Mouse (Mus musculus) Patski (cell line): ENCODE measurements around the gene Foxn1. TPM values are rescaled to one million over a fixed set of nuclear protein-coding genes. Genes with fewer than 3 reads are reported as not detected.

ENCODE experiments used
- ATAC-seq: fragments of 100-300 bp; one replicate; pipeline ENCODE4 v1.8.0; 2021
- CTCF ChIA-PET: fragments of 350-600 bp; sonication (Branson Sonifier 250); formaldehyde crosslinking; loops from one replicate; lab custom pipeline; 2022; ENCODE audit warnings: inconsistent platforms; lab: Charles Lee
- POLR2A ChIA-PET: fragments of 350-600 bp; sonication (Branson Sonifier 250); formaldehyde crosslinking; loops from one replicate; lab custom pipeline; 2022; ENCODE audit warnings: antibody characterized with exemption, inconsistent platforms; lab: Charles Lee
- DNase-seq: peaks from one replicate; pipeline ENCODE4 v3.0.0-alpha.2; 2011; ENCODE audit warnings: low read depth, low spot score
- H3K27me3 ChIP-seq: fragments of 371-371 bp; one replicate; pipeline ENCODE4 v1.5.1; 2021
- CTCF ChIP-seq: fragments of 100-300 bp; IDR thresholded peaks from one replicate; pipeline ENCODE4 v1.5.1; 2021
- in situ Hi-C: fragments of 300-500 bp; cut with MboI; formaldehyde crosslinking; loops from 3 replicates; pipeline ENCODE4 v1.11.1; 2018; ENCODE audit warnings: low pct_unique_long_range_greater_than_20kb, mixed read lengths
- polyA plus RNA-seq: library from polyadenylated mRNA; unstranded; gene quantifications from one replicate; pipeline ENCODE4 v1.2.3, GENCODE M21; 2021

The Foxn1 gene
- polyA plus RNA-seq, 1 experiment from 2014 or later, result 0.37 TPM

- DNase-seq (peak; percentile 73), ATAC-seq (peak; percentile 67)
- ChIA-PET CTCF (interaction anchor here (1.4 to 18.5 kb wide), 3 partner anchors 10 to 33 kb away, joined by 5 to 473 read pairs (median 12); no protein-coding TSS in a partner anchor), POLR2A (interaction anchor here (0.7 to 10.0 kb wide), 6 partner anchors 15 to 59 kb away, joined by 3 to 160 read pairs (median 4); no protein-coding TSS in a partner anchor)
- no peaks in the 10 kb centered on the region for H3K27me3 ChIP-seq
- in situ Hi-C loops, result loop anchor here (5.0 kb wide), 1 partner anchor 34 kb away; no protein-coding TSS in a partner anchor
- no peak for TF ChIP-seq CTCF
Observed at GRCm38 (mm10) chr11:78363309-78364007, 22.9 kb downstream of the Foxn1 start.

GRCm38 (mm10) chr11:78360789-78361131 lies 25.6 kb downstream of the Foxn1 start:
- CTCF ChIA-PET, result interaction anchor here (0.7 to 18.5 kb wide), 11 partner anchors 9 to 100 kb away, joined by 3 to 473 read pairs (median 5); no protein-coding TSS in a partner anchor
- POLR2A ChIA-PET, result interaction anchor here (0.8 to 10.0 kb wide), 2 partner anchors 9 to 37 kb away, joined by 3 to 160 read pairs; no protein-coding TSS in a partner anchor
- no peak for TF ChIP-seq CTCF
- H3K27me3 ChIP-seq, result no peaks in the 10 kb centered on the region
- ATAC-seq (no peak), DNase-seq (no peak)
- in situ Hi-C loops, result loop anchor here (5.0 kb wide), 1 partner anchor 37 kb away; no protein-coding TSS in a partner anchor

GRCm38 (mm10) chr11:78360125-78360788 lies 26.1 kb downstream of the Foxn1 start:
- POLR2A ChIA-PET, result interaction anchor here (0.8 to 10.0 kb wide), 2 partner anchors 9 to 37 kb away, joined by 3 to 160 read pairs; no protein-coding TSS in a partner anchor
- DNase-seq, result no peak
- H3K27me3 ChIP-seq, result no peaks in the 10 kb centered on the region
- in situ Hi-C loops, result loop anchor here (5.0 kb wide), 1 partner anchor 37 kb away; no protein-coding TSS in a partner anchor
- CTCF ChIA-PET, result interaction anchor here (0.7 to 18.5 kb wide), 12 partner anchors 9 to 101 kb away, joined by 3 to 473 read pairs (median 5); no protein-coding TSS in a partner anchor
- no peak for TF ChIP-seq CTCF
- no peak for ATAC-seq

- in situ Hi-C loops, result loop anchor here (5.0 kb wide), 1 partner anchor 94 kb away; no protein-coding TSS in a partner anchor
- H3K27me3 ChIP-seq, result no peaks in the 10 kb centered on the region
- no peak for TF ChIP-seq CTCF
- DNase-seq, result no peak
- POLR2A ChIA-PET, result interaction anchor here (10.0 kb wide), 1 partner anchor 39 kb away, joined by 160 read pairs; no protein-coding TSS in a partner anchor
- CTCF ChIA-PET, result interaction anchor here (0.7 to 18.5 kb wide), 9 partner anchors 9 to 95 kb away, joined by 3 to 473 read pairs (median 5); no protein-coding TSS in a partner anchor
- ATAC-seq, result no peak
Observed at GRCm38 (mm10) chr11:78358330-78359007, 27.9 kb downstream of the Foxn1 start.

- ChIA-PET POLR2A (interaction anchor here (1.0 kb wide), 1 partner anchor 44 kb away, joined by 3 read pairs; no protein-coding TSS in a partner anchor), CTCF (interaction anchor here (1.2 to 18.5 kb wide), 6 partner anchors 10 to 98 kb away, joined by 3 to 473 read pairs (median 5); no protein-coding TSS in a partner anchor)
- DNase-seq, result no peak
- peak; percentile 90 for TF ChIP-seq CTCF
- no peaks in the 10 kb centered on the region for H3K27me3 ChIP-seq
- in situ Hi-C loops, result loop anchor here (5.0 kb wide), 1 partner anchor 97 kb away; no protein-coding TSS in a partner anchor
- ATAC-seq, result no peak
Observed at GRCm38 (mm10) chr11:78355471-78356238, 30.7 kb downstream of the Foxn1 start.

GRCm38 (mm10) chr11:78354905-78355304 lies 31.5 kb downstream of the Foxn1 start:
- H3K27me3 ChIP-seq, result no peaks in the 10 kb centered on the region
- ATAC-seq (no peak), DNase-seq (no peak)
- TF ChIP-seq CTCF, result no peak
- CTCF ChIA-PET, result interaction anchor here (1.1 to 18.5 kb wide), 6 partner anchors 9 to 99 kb away, joined by 3 to 473 read pairs (median 4); partner anchors contain the start of gene Slc13a2
- in situ Hi-C loops, result loop anchor here (5.0 kb wide), 1 partner anchor 97 kb away; no protein-coding TSS in a partner anchor
- POLR2A ChIA-PET, result no interaction called here

GRCm38 (mm10) chr11:78353081-78353480 lies 33.3 kb downstream of the Foxn1 start:
- no peak for TF ChIP-seq CTCF
- no peak for ATAC-seq
- ChIA-PET CTCF (interaction anchor here (11.9 to 18.5 kb wide), 2 partner anchors 43 to 101 kb away, joined by 125 to 473 read pairs; no protein-coding TSS in a partner anchor), POLR2A (no interaction called here)
- no peak for DNase-seq
- H3K27me3 ChIP-seq, result no peaks in the 10 kb centered on the region
- in situ Hi-C loops, result no loop called here

- ChIA-PET CTCF (interaction anchor here (0.8 to 18.5 kb wide), 3 partner anchors 9 to 46 kb away, joined by 3 to 473 read pairs (median 4); no protein-coding TSS in a partner anchor), POLR2A (no interaction called here)
- in situ Hi-C loops, result no loop called here
Observed at GRCm38 (mm10) chr11:78349441-78350358, 36.7 kb downstream of the Foxn1 start.

More at GRCm38 (mm10) chr11:78349441-78350358, 36.7 kb downstream of the Foxn1 start:
- H3K27me3 ChIP-seq, result no peaks in the 10 kb centered on the region
- ATAC-seq (no peak), DNase-seq (no peak)
- no peak for TF ChIP-seq CTCF
